Mouse (Mus musculus): ENCODE data around the gene Gm17622. TPM values are rescaled to one million over a fixed set of nuclear protein-coding genes. Genes with fewer than 3 reads are reported as not detected.

The Gm17622 gene
- polyA plus RNA-seq, 1 experiment from 2014 or later, result not detected

- H3K4me1 ChIP-seq (ENCODE audit: control insufficient read depth, insufficient read depth, low read length), result no peaks in the 10 kb centered on the region
- no peaks in the 10 kb centered on the region; the same call in 1 of the 2 replicates for H3K9me3 ChIP-seq (ENCODE audit: control insufficient read depth, low read depth, low read length)
- H3K9ac ChIP-seq (replicated peaks; ENCODE audit: low read depth, low read length), result no peak overlapping the region
- ATAC-seq (ENCODE audit: insufficient number of reproducible peaks, insufficient read depth, low FRiP score, low read depth), result no peak
- no peak overlapping the region for H3K27ac ChIP-seq (ENCODE audit: low read length)
- H3K36me3 ChIP-seq (ENCODE audit: control insufficient read depth, insufficient read depth, low read length), result peaks cover 6% of the 10 kb centered on the region; the same call in 1 of the 2 replicates
- no peak overlapping the region for H3K4me2 ChIP-seq (replicated peaks; ENCODE audit: low read depth, low read length)
- H3K27me3 ChIP-seq (ENCODE audit: control insufficient read depth, insufficient read depth, low read length), result no peaks in the 10 kb centered on the region
- 97% methylated on average over 6 of the region's 6 CpGs for WGBS
- H3K4me3 ChIP-seq (ENCODE audit: low read depth, low read length), result no peak overlapping the region
Measured at GRCm38 (mm10) chr13:96487968-96488367, 2.6 kb upstream of the Gm17622 start.

DNA sequence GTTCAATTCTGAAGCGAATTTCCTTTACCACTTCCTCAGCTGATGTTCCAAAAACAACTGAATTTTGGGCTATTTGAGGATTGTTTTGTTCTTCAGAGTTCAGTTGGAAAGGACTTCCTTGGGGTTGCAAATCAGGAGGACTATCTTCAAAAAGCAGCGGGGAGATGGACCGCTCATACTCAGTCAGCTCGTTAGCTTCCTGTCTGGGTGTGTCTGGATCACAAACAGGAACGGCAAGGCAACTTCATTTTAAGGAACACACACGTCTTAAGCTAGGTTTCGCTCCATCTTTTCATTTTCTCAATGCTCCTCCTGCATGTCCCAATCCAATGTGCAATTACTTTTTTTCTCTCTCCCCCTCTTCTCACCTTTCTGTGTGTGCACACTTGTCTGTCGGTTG lies 6.1 kb downstream of the Gm17622 start:
- no peaks in the 10 kb centered on the region for H3K4me1 ChIP-seq (ENCODE audit: control insufficient read depth, insufficient read depth, low read length)
- 84% methylated on average over 8 of the region's 8 CpGs for WGBS
- no peaks in the 10 kb centered on the region for H3K27me3 ChIP-seq (ENCODE audit: control insufficient read depth, insufficient read depth, low read length)
- no peak overlapping the region for H3K4me2 ChIP-seq (replicated peaks; ENCODE audit: low read depth, low read length)
- no peaks in the 10 kb centered on the region for H3K9me3 ChIP-seq (ENCODE audit: control insufficient read depth, low read depth, low read length)
- no peaks in the 10 kb centered on the region for H3K36me3 ChIP-seq (ENCODE audit: control insufficient read depth, insufficient read depth, low read length)
- H3K9ac ChIP-seq (replicated peaks; ENCODE audit: low read depth, low read length), result no peak overlapping the region
- H3K27ac ChIP-seq (ENCODE audit: low read length), result no peak overlapping the region
- no peak overlapping the region for H3K4me3 ChIP-seq (ENCODE audit: low read depth, low read length)
- no peak for ATAC-seq (ENCODE audit: insufficient number of reproducible peaks, insufficient read depth, low FRiP score, low read depth)

GRCm38 (mm10) chr13:96499891-96500290 lies 9.4 kb downstream of the Gm17622 start:
- Histone ChIP-seq H3K4me1 (ENCODE audit: control insufficient read depth, insufficient read depth, low read length) (no peaks in the 10 kb centered on the region), H3K27me3 (ENCODE audit: control insufficient read depth, insufficient read depth, low read length) (no peaks in the 10 kb centered on the region), H3K36me3 (ENCODE audit: control insufficient read depth, insufficient read depth, low read length) (no peaks in the 10 kb centered on the region), H3K9ac (replicated peaks; ENCODE audit: low read depth, low read length) (no peak overlapping the region), H3K27ac (ENCODE audit: low read length) (no peak overlapping the region), H3K4me2 (replicated peaks; ENCODE audit: low read depth, low read length) (no peak overlapping the region), H3K9me3 (ENCODE audit: control insufficient read depth, low read depth, low read length) (no peaks in the 10 kb centered on the region), H3K4me3 (ENCODE audit: low read depth, low read length) (no peak overlapping the region)
- 87% methylated on average over 2 of the region's 2 CpGs for WGBS
- ATAC-seq (ENCODE audit: insufficient number of reproducible peaks, insufficient read depth, low FRiP score, low read depth), result no peak

- ATAC-seq (ENCODE audit: insufficient number of reproducible peaks, insufficient read depth, low FRiP score, low read depth), result no peak
- no peaks in the 10 kb centered on the region for H3K9me3 ChIP-seq (ENCODE audit: control insufficient read depth, low read depth, low read length)
- H3K36me3 ChIP-seq (ENCODE audit: control insufficient read depth, insufficient read depth, low read length), result no peaks in the 10 kb centered on the region; the same call in 1 of the 2 replicates
- WGBS, result 71% methylated on average over 4 of the region's 4 CpGs
- no peaks in the 10 kb centered on the region for H3K4me1 ChIP-seq (ENCODE audit: control insufficient read depth, insufficient read depth, low read length)
- no peak overlapping the region for H3K4me2 ChIP-seq (replicated peaks; ENCODE audit: low read depth, low read length)
- H3K4me3 ChIP-seq (ENCODE audit: low read depth, low read length), result no peak overlapping the region
- no peak overlapping the region for H3K9ac ChIP-seq (replicated peaks; ENCODE audit: low read depth, low read length)
- H3K27ac ChIP-seq (ENCODE audit: low read length), result no peak overlapping the region
- H3K27me3 ChIP-seq (ENCODE audit: control insufficient read depth, insufficient read depth, low read length), result no peaks in the 10 kb centered on the region
Measured at GRCm38 (mm10) chr13:96505661-96506060, 15.1 kb downstream of the Gm17622 start.

- Histone ChIP-seq H3K27me3 (ENCODE audit: control insufficient read depth, insufficient read depth, low read length) (no peaks in the 10 kb centered on the region), H3K4me1 (ENCODE audit: control insufficient read depth, insufficient read depth, low read length) (0 out of 2 replicates have a peak, but pooled peaks cover under 1% of the 10 kb centered on the region), H3K9ac (replicated peaks; ENCODE audit: low read depth, low read length) (no peak overlapping the region), H3K27ac (ENCODE audit: low read length) (no peak overlapping the region), H3K36me3 (ENCODE audit: control insufficient read depth, insufficient read depth, low read length) (no peaks in the 10 kb centered on the region; the same call in 1 of the 2 replicates), H3K4me3 (ENCODE audit: low read depth, low read length) (no peak overlapping the region), H3K9me3 (ENCODE audit: control insufficient read depth, low read depth, low read length) (no peaks in the 10 kb centered on the region), H3K4me2 (replicated peaks; ENCODE audit: low read depth, low read length) (no peak overlapping the region)
- no peak for ATAC-seq (ENCODE audit: insufficient number of reproducible peaks, insufficient read depth, low FRiP score, low read depth)
- 74% methylated on average over 6 of the region's 6 CpGs for WGBS
Measured at GRCm38 (mm10) chr13:96506313-96506712, 15.8 kb downstream of the Gm17622 start.

DNA sequence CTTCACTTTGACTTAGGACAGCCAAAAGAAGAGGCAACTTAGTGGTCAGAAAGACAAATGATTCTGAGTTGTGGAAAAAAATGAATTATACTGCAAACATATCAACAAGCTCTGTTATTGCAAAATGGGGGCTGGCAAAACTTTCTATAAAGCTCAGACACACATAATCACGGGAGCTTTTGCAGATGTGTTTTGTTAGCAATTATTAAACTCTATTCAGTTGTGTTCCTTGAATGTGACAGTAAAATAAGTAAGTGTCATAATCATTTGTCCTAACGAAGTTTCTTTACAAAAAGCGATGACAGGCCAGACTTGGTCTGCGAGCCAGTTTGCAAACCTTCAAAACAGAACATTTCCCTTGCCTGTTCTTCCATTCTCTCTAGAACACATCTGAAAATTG lies 17.0 kb downstream of the Gm17622 start:
- Histone ChIP-seq H3K9ac (replicated peaks; ENCODE audit: low read depth, low read length) (no peak overlapping the region), H3K27me3 (ENCODE audit: control insufficient read depth, insufficient read depth, low read length) (no peaks in the 10 kb centered on the region), H3K4me3 (ENCODE audit: low read depth, low read length) (no peak overlapping the region), H3K27ac (ENCODE audit: low read length) (no peak overlapping the region), H3K9me3 (ENCODE audit: control insufficient read depth, low read depth, low read length) (no peaks in the 10 kb centered on the region), H3K4me2 (replicated peaks; ENCODE audit: low read depth, low read length) (no peak overlapping the region), H3K36me3 (ENCODE audit: control insufficient read depth, insufficient read depth, low read length) (no peaks in the 10 kb centered on the region; the same call in 1 of the 2 replicates), H3K4me1 (ENCODE audit: control insufficient read depth, insufficient read depth, low read length) (peaks cover 5% of the 10 kb centered on the region; the same call in 1 of the 2 replicates)
- ATAC-seq (ENCODE audit: insufficient number of reproducible peaks, insufficient read depth, low FRiP score, low read depth), result no peak
- 83% methylated on average over 4 of the region's 4 CpGs for WGBS

- no peaks in the 10 kb centered on the region; the same call in 1 of the 2 replicates for H3K36me3 ChIP-seq (ENCODE audit: control insufficient read depth, insufficient read depth, low read length)
- H3K27me3 ChIP-seq (ENCODE audit: control insufficient read depth, insufficient read depth, low read length), result no peaks in the 10 kb centered on the region
- no peak overlapping the region for H3K4me2 ChIP-seq (replicated peaks; ENCODE audit: low read depth, low read length)
- ATAC-seq (ENCODE audit: insufficient number of reproducible peaks, insufficient read depth, low FRiP score, low read depth), result no peak
- peaks cover 8% of the 10 kb centered on the region; the same call in 1 of the 2 replicates for H3K4me1 ChIP-seq (ENCODE audit: control insufficient read depth, insufficient read depth, low read length)
- H3K9ac ChIP-seq (replicated peaks; ENCODE audit: low read depth, low read length), result no peak overlapping the region
- no peak overlapping the region for H3K27ac ChIP-seq (ENCODE audit: low read length)
- H3K9me3 ChIP-seq (ENCODE audit: control insufficient read depth, low read depth, low read length), result no peaks in the 10 kb centered on the region
- WGBS, result 67% methylated on average over 13 of the region's 13 CpGs
- no peak overlapping the region for H3K4me3 ChIP-seq (ENCODE audit: low read depth, low read length)
Measured at GRCm38 (mm10) chr13:96510635-96511034, 20.1 kb downstream of the Gm17622 start.

- H3K9me3 ChIP-seq (ENCODE audit: control insufficient read depth, low read depth, low read length), result no peaks in the 10 kb centered on the region
- no peak overlapping the region for H3K4me3 ChIP-seq (ENCODE audit: low read depth, low read length)
- WGBS, result 68% methylated on average over 1 of the region's 1 CpGs
- peaks cover 8% of the 10 kb centered on the region; the same call in 1 of the 2 replicates for H3K4me1 ChIP-seq (ENCODE audit: control insufficient read depth, insufficient read depth, low read length)
- H3K9ac ChIP-seq (replicated peaks; ENCODE audit: low read depth, low read length), result no peak overlapping the region
- no peaks in the 10 kb centered on the region; the same call in 1 of the 2 replicates for H3K36me3 ChIP-seq (ENCODE audit: control insufficient read depth, insufficient read depth, low read length)
- ATAC-seq (ENCODE audit: insufficient number of reproducible peaks, insufficient read depth, low FRiP score, low read depth), result no peak
- H3K27ac ChIP-seq (ENCODE audit: low read length), result no peak overlapping the region
- H3K4me2 ChIP-seq (replicated peaks; ENCODE audit: low read depth, low read length), result no peak overlapping the region
- H3K27me3 ChIP-seq (ENCODE audit: control insufficient read depth, insufficient read depth, low read length), result no peaks in the 10 kb centered on the region
Measured at GRCm38 (mm10) chr13:96511262-96511661, 20.7 kb downstream of the Gm17622 start.

DNA sequence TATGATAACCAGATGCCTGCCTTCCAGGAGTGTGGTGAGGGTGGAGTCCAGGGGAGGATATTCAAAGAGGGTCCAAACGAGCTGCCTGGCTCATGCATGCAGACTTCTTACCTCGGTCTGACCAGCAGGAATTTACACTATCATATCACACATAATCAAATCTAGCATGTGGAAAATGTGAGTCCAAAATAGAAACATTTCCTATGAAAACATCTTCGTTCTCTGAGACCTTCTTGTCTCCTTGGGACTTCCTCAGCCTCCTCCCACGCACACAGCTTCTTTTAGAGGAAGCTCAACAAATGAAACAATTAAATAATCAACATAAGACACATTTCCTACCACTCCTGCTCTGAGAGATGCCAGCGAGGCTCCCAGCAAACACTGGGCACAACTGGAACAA lies 21.4 kb downstream of the Gm17622 start:
- Histone ChIP-seq H3K9me3 (ENCODE audit: control insufficient read depth, low read depth, low read length) (no peaks in the 10 kb centered on the region), H3K4me3 (ENCODE audit: low read depth, low read length) (no peak overlapping the region), H3K36me3 (ENCODE audit: control insufficient read depth, insufficient read depth, low read length) (no peaks in the 10 kb centered on the region; the same call in 1 of the 2 replicates), H3K4me2 (replicated peaks; ENCODE audit: low read depth, low read length) (no peak overlapping the region), H3K27ac (ENCODE audit: low read length) (no peak overlapping the region; the same call in 1 of the 2 replicates), H3K4me1 (ENCODE audit: control insufficient read depth, insufficient read depth, low read length) (peaks cover 8% of the 10 kb centered on the region; the same call in 1 of the 2 replicates), H3K9ac (replicated peaks; ENCODE audit: low read depth, low read length) (no peak overlapping the region), H3K27me3 (ENCODE audit: control insufficient read depth, insufficient read depth, low read length) (no peaks in the 10 kb centered on the region)
- 56% methylated on average over 5 of the region's 5 CpGs for WGBS
- ATAC-seq (ENCODE audit: insufficient number of reproducible peaks, insufficient read depth, low FRiP score, low read depth), result no peak

Data from stomach, embryonic 14.5 days (tissue).